Mouse (Mus musculus) thymus, adult 2 months (tissue): ENCODE data around the gene Rgs6.

Source experiments
- CTCF ChIP-seq: fragments of 200-500 bp; IDR thresholded peaks from 2 replicates; pipeline ENCODE4 v1.5.1; 2012; ENCODE audit warnings: mild to moderate bottlenecking, control low read depth, low read length, moderate library complexity, borderline replicate concordance; ENCODE audit not compliant: control insufficient read depth, poor library complexity, insufficient read depth; ENCODE audit errors: extremely low read depth
- POLR2A ChIP-seq: fragments of 200-500 bp; IDR thresholded peaks from 2 replicates; pipeline ENCODE4 v1.6.1; 2012; ENCODE audit warnings: mild to moderate bottlenecking, low read length, control low read depth, moderate library complexity; ENCODE audit not compliant: control insufficient read depth, poor library complexity, insufficient read depth; ENCODE audit errors: extremely low read depth

DNA sequence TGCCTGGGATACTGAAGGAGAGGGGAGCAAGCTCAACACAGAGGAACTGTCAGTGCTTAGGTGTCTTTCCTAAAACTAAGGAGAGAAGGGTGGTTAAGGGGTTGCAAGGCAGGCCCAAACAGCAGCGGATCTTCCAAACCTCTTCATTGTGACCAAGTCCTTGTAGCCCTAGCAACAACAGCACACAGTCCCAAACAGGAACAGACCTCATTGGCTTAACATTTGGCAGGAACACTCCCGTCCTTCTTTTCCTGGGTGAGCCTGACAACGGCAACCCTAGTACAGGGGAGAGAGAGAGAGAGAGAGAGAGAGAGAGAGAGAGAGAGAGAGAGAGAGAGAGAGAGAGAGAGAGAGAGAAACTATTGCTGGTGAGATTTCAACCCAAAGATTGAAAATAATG, 557.8 kb downstream of the Rgs6 start:
- no peak for TF ChIP-seq CTCF
- no peak for TF ChIP-seq POLR2A
